Mouse (Mus musculus) spleen, embryonic (tissue): ENCODE data around the gene Fbxo10.
"Not testable (repeated sequence)": the region's sequence is repeated elsewhere in the genome, so short reads cannot be mapped to it uniquely, and the experiment has no call there.

Source experiments
- CTCF ChIA-PET: fragments of 350-600 bp; sonication (Branson Sonifier 250); formaldehyde crosslinking; loops from one replicate; lab custom pipeline; 2022; lab: Charles Lee

Fbxo10 gene

DNA sequence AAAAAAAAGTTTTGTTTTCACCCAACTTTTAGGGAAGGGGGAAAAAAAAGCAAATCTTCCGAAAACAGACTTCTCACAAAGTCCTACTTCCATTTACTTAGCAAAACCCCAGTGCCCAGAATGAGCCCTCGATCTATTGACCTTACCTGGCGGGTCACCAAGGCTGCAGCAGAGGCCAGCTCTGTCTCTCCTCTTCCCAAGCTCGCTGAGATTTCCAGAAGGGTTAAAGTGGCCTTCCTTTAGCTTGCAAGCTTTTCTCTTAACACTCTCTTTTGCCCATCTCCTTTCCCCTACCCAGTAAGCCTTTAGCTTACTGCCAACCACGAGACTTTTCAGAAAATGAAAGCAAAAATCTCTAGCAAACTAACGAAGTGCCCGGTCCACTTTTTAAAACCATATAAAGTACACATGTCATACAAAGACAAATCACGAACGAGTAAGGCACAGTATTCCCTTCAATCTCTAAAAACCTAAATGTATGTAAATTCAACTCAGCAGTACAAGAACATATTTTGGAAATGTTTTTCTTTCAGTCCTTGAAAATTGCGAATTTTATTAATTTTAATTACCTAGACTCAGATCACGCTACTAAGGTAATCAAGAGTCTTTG lies 73.5 kb downstream of the Fbxo10 start:
- CTCF ChIA-PET: interaction anchor here (0.7 kb wide), 1 partner anchor 94 kb away, joined by 3 read pairs; no protein-coding TSS in a partner anchor

DNA sequence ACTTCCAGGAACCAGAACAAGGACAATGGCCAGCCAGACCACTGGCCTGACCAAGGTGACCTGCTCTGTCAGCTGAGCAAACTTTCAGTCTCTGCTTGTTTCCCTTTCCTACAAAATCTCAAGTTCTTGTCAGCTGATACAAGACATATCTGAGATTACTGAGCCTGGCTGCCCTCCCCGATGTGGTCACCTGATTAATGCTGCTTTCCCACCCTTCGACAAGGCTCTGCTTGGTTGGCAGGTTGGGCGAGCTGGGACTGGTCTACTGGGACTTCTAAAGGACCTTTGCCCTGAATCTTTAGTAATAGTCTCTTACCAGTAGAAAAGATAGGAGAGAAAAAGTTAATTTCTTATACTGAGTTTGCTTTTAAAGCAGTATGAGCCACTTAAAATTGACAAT lies 79.0 kb downstream of the Fbxo10 start:
- CTCF ChIA-PET: interaction anchor here (0.6 kb wide), 1 partner anchor 10 kb away, joined by 18 read pairs; no protein-coding TSS in a partner anchor

DNA sequence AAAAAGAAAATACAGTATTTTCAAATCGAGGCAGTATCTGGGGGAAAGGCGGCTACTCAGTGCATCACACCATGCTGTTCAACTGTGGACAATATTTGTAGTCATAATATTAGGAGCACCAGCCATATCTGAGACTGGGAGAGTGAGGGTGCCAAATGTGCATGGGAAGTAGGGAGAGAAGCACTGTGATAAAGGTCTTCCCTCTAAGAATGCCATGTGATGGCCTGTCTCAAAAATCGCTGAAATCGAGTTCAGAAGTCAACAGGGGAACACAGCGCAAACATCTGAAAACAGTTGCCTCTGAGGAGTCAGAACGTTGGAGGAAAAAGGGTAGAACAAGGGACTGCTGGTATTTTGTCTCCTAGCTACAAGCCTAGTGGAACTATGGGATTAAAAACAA lies 84.4 kb downstream of the Fbxo10 start:
- CTCF ChIA-PET: interaction anchor here (0.6 kb wide), 1 partner anchor 554 kb away, joined by 4 read pairs; no protein-coding TSS in a partner anchor

DNA sequence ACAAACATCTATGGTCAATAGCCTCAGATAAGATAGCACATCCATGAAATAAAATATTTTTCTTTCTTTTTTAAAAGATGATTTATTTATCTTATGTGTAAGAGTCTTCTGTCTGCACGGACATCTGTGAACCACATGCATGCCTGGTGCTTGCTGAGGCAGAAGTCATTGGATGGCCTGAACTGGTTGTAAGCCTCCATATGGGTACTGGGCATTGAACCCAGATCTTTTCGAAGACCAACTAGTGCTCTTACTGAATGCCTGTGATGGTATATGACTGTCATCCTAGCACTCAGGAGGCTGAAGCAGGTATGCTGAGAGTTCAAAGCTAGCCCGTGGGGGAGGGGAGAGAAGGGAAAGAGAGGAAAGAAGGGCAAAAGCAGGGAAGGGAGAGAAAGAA lies 86.3 kb downstream of the Fbxo10 start:
- CTCF ChIA-PET: no interaction called here

DNA sequence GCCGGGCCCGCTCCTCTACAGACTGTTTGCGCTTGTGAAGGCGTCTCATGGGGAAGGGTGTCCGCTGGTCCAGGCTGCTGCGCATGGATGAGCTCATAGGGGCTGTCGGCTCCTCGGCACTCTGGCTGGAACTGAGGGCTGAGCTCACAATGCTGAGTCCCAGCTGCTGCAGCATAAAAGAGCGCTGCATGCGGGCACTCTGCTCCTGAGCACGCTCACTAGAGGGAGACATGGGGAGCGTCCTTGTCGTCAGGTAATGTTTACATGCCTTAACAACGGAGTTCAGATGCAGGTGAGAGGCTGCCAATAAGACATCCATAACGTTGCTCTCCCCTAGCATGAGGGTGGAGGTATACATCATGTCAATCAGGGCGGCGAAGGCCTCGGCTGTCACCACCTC lies 89.6 kb downstream of the Fbxo10 start:
- CTCF ChIA-PET: no interaction called here

DNA sequence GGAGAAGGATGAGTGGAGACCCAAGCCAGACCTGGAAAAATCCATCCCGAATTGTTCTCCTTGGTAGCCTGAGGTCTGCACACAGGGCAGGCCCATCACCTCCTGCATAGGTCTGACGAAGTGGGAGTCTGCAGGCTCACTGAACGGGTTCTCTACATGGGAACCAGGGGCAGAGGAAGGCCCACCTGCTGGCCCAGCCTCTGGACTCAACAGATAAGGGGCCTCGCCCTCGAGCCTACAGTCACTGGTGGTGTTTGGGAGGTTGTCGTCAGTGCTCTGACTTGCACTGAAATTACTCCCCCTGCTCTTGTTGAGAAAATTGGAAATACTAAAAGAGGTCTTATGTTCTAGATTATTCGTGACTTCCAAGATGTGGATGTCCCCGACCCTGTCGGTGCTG lies 90.6 kb downstream of the Fbxo10 start:
- CTCF ChIA-PET: no interaction called here

DNA sequence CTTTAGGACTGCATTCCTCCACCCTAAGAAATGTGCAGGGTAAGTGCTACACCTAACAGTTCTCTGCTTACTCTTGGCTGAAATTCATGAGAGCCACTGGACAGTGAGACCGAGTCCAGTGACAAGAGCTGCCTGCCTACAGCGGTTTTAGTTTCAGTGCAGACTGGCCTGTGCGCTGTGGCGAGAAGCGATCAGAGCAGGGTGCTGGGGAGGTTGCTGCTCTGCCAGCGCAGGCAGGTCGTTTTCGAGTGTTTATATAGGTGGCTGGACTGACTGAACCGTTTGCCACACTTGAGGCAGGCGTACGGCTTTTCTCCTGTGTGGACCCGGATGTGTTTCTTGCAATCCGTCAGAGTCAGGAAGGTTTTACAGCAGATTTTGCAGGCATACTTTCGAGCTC lies 91.2 kb downstream of the Fbxo10 start:
- CTCF ChIA-PET: not testable (repeated sequence)

DNA sequence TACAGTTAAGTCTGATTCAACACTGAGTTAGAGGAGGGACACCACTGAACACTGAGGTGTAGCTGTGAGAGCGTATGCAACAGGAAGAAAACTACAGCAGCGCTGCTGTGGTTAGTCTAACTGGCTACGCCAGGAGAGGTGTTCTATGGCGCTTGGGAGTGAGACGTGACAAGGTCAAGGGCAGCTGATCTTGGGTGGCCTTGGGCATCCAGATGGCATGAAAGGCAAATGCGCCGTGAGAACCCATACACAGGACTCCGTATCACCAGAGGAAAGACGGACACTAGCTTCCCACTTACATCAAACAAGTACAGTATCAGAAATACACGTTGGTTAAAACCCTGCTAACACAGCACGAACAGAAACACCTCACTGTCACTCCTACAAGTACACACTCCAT lies 92.1 kb downstream of the Fbxo10 start:
- CTCF ChIA-PET: not testable (repeated sequence)

DNA sequence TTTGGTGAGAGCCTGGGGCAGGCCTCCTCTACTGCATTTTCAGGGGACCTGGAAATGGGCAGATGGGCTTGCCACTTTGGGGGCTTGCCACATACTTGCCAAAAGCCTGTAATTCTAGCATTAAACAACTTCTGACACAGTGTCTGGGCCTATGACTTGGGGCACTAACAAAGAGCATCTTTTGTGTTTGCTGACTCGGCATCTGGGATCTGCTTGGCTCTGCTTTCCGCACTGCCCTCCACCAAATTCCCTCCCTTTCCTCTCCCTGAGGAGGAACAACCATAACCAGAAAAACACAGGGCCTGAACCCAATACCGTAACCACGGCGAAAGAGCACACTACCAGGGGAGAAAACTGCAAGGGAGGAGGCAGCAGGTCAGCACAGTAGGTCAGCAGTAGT lies 93.8 kb downstream of the Fbxo10 start:
- CTCF ChIA-PET: no interaction called here
